Mouse (Mus musculus): ENCODE data around the gene Plcl2. TPM values are rescaled to one million over a fixed set of nuclear protein-coding genes. Genes with fewer than 3 reads are reported as not detected.

Plcl2 gene
- total and polyA plus RNA-seq, 2 experiments from 2014 or later, result 8.8 to 43.2 TPM

GRCm38 (mm10) chr17:50510279-50510678 is 1.1 kb downstream of the Plcl2 start:
- Histone ChIP-seq H3K27ac (ENCODE audit: low read depth, low read length) (peak overlapping the region; percentile 79; the same call in 1 of the 2 replicates), H3K9me3 (ENCODE audit: low read length) (no peaks in the 10 kb centered on the region), H3K36me3 (ENCODE audit: insufficient read depth, low read length) (no peaks in the 10 kb centered on the region), H3K9ac (replicated peaks; ENCODE audit: low read length, poor library complexity, severe bottlenecking) (peak overlapping the region; percentile 86), H3K4me1 (ENCODE audit: insufficient read depth, low read length) (0 out of 2 replicates have a peak, but pooled peaks cover 5% of the 10 kb centered on the region), H3K4me2 (ENCODE audit: low read depth, low read length, poor library complexity, severe bottlenecking) (peak overlapping the region; percentile 68), H3K4me3 (ENCODE audit: low read depth, low read length) (peak overlapping the region; percentile 95), H3K27me3 (ENCODE audit: insufficient read depth, low read length) (no peaks in the 10 kb centered on the region)
- 34% methylated on average over 2 of the region's 2 CpGs for whole genome bisulfite sequencing
- no peak for TF ChIP-seq CTCF (IDR thresholded peaks at IDR 0.05)
- ATAC-seq (ENCODE audit: low FRiP score) (no peak), DNase-seq (ENCODE audit: low spot score) (no peak)

- Histone ChIP-seq H3K4me2 (ENCODE audit: low read depth, low read length, poor library complexity, severe bottlenecking) (peak overlapping the region; percentile 68), H3K27me3 (ENCODE audit: insufficient read depth, low read length) (no peaks in the 10 kb centered on the region), H3K36me3 (ENCODE audit: insufficient read depth, low read length) (no peaks in the 10 kb centered on the region), H3K4me1 (ENCODE audit: insufficient read depth, low read length) (0 out of 2 replicates have a peak, but pooled peaks cover 5% of the 10 kb centered on the region), H3K9me3 (ENCODE audit: low read length) (no peaks in the 10 kb centered on the region), H3K9ac (replicated peaks; ENCODE audit: low read length, poor library complexity, severe bottlenecking) (0 out of 2 replicates have a peak overlapping the region, but pooled peaks have one; percentile 37), H3K27ac (ENCODE audit: low read depth, low read length) (no peak overlapping the region), H3K4me3 (ENCODE audit: low read depth, low read length) (peak overlapping the region; percentile 95)
- ATAC-seq (ENCODE audit: low FRiP score) (no peak), DNase-seq (ENCODE audit: low spot score) (no peak)
- 81% methylated on average over 1 of the region's 1 CpGs for WGBS
- no peak for TF ChIP-seq CTCF (IDR thresholded peaks at IDR 0.05)
Observed at GRCm38 (mm10) chr17:50510741-50511140, 1.5 kb downstream of the Plcl2 start.

GRCm38 (mm10) chr17:50512222-50512621 is 3.0 kb downstream of the Plcl2 start:
- 84% methylated on average over 5 of the region's 5 CpGs for WGBS

GRCm38 (mm10) chr17:50512841-50513240 is 3.6 kb downstream of the Plcl2 start:
- Histone ChIP-seq H3K4me3 (ENCODE audit: low read depth, low read length) (no peak overlapping the region), H3K4me1 (ENCODE audit: insufficient read depth, low read length) (0 out of 2 replicates have a peak, but pooled peaks cover 5% of the 10 kb centered on the region), H3K4me2 (ENCODE audit: low read depth, low read length, poor library complexity, severe bottlenecking) (no peak overlapping the region), H3K9me3 (ENCODE audit: low read length) (no peaks in the 10 kb centered on the region), H3K27ac (ENCODE audit: low read depth, low read length) (no peak overlapping the region), H3K9ac (replicated peaks; ENCODE audit: low read length, poor library complexity, severe bottlenecking) (no peak overlapping the region), H3K27me3 (ENCODE audit: insufficient read depth, low read length) (no peaks in the 10 kb centered on the region), H3K36me3 (ENCODE audit: insufficient read depth, low read length) (no peaks in the 10 kb centered on the region)
- ATAC-seq (ENCODE audit: low FRiP score) (no peak), DNase-seq (ENCODE audit: low spot score) (no peak)
- WGBS, result 95% methylated on average over 7 of the region's 7 CpGs
- TF ChIP-seq CTCF (IDR thresholded peaks at IDR 0.05), result no peak

More at GRCm38 (mm10) chr17:50512222-50512621, 3.0 kb downstream of the Plcl2 start:
- no peak for TF ChIP-seq CTCF (IDR thresholded peaks at IDR 0.05)
- no peak for ATAC-seq (ENCODE audit: low FRiP score)
- H3K4me3 ChIP-seq (ENCODE audit: low read depth, low read length), result no peak overlapping the region
- no peaks in the 10 kb centered on the region for H3K27me3 ChIP-seq (ENCODE audit: insufficient read depth, low read length)
- H3K4me2 ChIP-seq (ENCODE audit: low read depth, low read length, poor library complexity, severe bottlenecking), result no peak overlapping the region
- no peak overlapping the region for H3K27ac ChIP-seq (ENCODE audit: low read depth, low read length)
- H3K9me3 ChIP-seq (ENCODE audit: low read length), result no peaks in the 10 kb centered on the region
- 0 out of 2 replicates have a peak, but pooled peaks cover 5% of the 10 kb centered on the region for H3K4me1 ChIP-seq (ENCODE audit: insufficient read depth, low read length)
- DNase-seq (ENCODE audit: low spot score), result no peak
- H3K36me3 ChIP-seq (ENCODE audit: insufficient read depth, low read length), result no peaks in the 10 kb centered on the region
- H3K9ac ChIP-seq (replicated peaks; ENCODE audit: low read length, poor library complexity, severe bottlenecking), result no peak overlapping the region

- H3K4me1 ChIP-seq (ENCODE audit: insufficient read depth, low read length), result 0 out of 2 replicates have a peak, but pooled peaks cover 5% of the 10 kb centered on the region
- no peaks in the 10 kb centered on the region for H3K27me3 ChIP-seq (ENCODE audit: insufficient read depth, low read length)
- no peak overlapping the region for H3K4me2 ChIP-seq (ENCODE audit: low read depth, low read length, poor library complexity, severe bottlenecking)
- H3K4me3 ChIP-seq (ENCODE audit: low read depth, low read length), result no peak overlapping the region
- DNase-seq (ENCODE audit: low spot score), result no peak
- H3K9me3 ChIP-seq (ENCODE audit: low read length), result no peaks in the 10 kb centered on the region
- TF ChIP-seq CTCF (IDR thresholded peaks at IDR 0.05), result no peak
- H3K36me3 ChIP-seq (ENCODE audit: insufficient read depth, low read length), result no peaks in the 10 kb centered on the region
- no peak overlapping the region for H3K9ac ChIP-seq (replicated peaks; ENCODE audit: low read length, poor library complexity, severe bottlenecking)
- no peak for ATAC-seq (ENCODE audit: low FRiP score)
- H3K27ac ChIP-seq (ENCODE audit: low read depth, low read length), result no peak overlapping the region
- 97% methylated on average over 7 of the region's 7 CpGs for WGBS
Observed at GRCm38 (mm10) chr17:50513376-50513775, 4.2 kb downstream of the Plcl2 start.

DNA sequence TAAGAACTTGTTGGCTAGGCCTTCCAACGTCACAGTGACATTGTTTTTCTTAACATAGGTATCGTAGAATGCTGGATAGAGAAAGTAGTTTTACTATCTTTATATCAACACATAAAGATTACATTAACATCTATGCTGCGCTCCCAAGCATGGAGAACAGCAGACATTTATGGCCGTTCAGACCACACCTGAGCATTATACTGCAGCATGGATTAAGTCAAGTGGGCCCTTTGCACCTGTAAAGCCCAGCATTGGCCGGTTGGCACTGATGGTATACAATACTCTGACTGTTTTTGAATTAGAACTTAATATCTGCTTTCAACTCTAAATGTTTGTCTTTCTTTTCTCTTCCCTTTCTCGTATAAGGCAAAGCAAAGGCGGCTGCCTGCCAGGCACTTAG is 4.8 kb downstream of the Plcl2 start:
- Histone ChIP-seq H3K36me3 (ENCODE audit: insufficient read depth, low read length) (no peaks in the 10 kb centered on the region), H3K9me3 (ENCODE audit: low read length) (no peaks in the 10 kb centered on the region), H3K4me3 (ENCODE audit: low read depth, low read length) (no peak overlapping the region), H3K27me3 (ENCODE audit: insufficient read depth, low read length) (no peaks in the 10 kb centered on the region), H3K4me2 (ENCODE audit: low read depth, low read length, poor library complexity, severe bottlenecking) (no peak overlapping the region), H3K9ac (replicated peaks; ENCODE audit: low read length, poor library complexity, severe bottlenecking) (no peak overlapping the region), H3K4me1 (ENCODE audit: insufficient read depth, low read length) (0 out of 2 replicates have a peak, but pooled peaks cover 5% of the 10 kb centered on the region), H3K27ac (ENCODE audit: low read depth, low read length) (no peak overlapping the region)
- no peak for TF ChIP-seq CTCF (IDR thresholded peaks at IDR 0.05)
- DNase-seq (ENCODE audit: low spot score) (no peak), ATAC-seq (ENCODE audit: low FRiP score) (no peak)
- 76% methylated on average over 7 of the region's 7 CpGs for WGBS

Measured in midbrain, postnatal 0 days (tissue).